Mouse (Mus musculus) stomach, embryonic 16.5 days (tissue): ENCODE measurements around the gene Plod2. TPM values are rescaled to one million over a fixed set of nuclear protein-coding genes. Genes with fewer than 3 reads are reported as not detected.

Experiments
- ATAC-seq: fragments of 200-750 bp; cut with Nextera tagmentation; 2 replicates; pipeline ENCODE4 v1.8.0; 2017; ENCODE audit warnings: moderate number of reproducible peaks, moderate TSS enrichment; ENCODE audit not compliant: insufficient read depth, low FRiP score
- H3K27ac ChIP-seq: fragments of 300-500 bp; sonication (generic); 2 replicates; pipeline ENCODE4 v1.5.1; 2014; ENCODE audit warnings: low read length
- H3K27me3 ChIP-seq: fragments of 300-500 bp; sonication (generic); 2 replicates; pipeline ENCODE4 v1.6.1; 2014; ENCODE audit warnings: low read length, control low read depth, mixed read lengths; ENCODE audit not compliant: control insufficient read depth, insufficient read depth
- H3K36me3 ChIP-seq: fragments of 300-500 bp; sonication (generic); 2 replicates; pipeline ENCODE4 v1.6.1; 2014; ENCODE audit warnings: low read length; ENCODE audit not compliant: control insufficient read depth, insufficient read depth
- H3K4me1 ChIP-seq: fragments of 300-500 bp; sonication (generic); 2 replicates; pipeline ENCODE4 v1.6.1; 2014; ENCODE audit warnings: low read length, control low read depth, mixed read lengths; ENCODE audit not compliant: control insufficient read depth, insufficient read depth
- H3K4me2 ChIP-seq: fragments of 300-500 bp; sonication (generic); 2 replicates; pipeline ENCODE4 v1.6.1; 2014; ENCODE audit warnings: low read depth, low read length, mixed read lengths
- H3K4me3 ChIP-seq: fragments of 300-500 bp; sonication (generic); replicated peaks from 2 replicates; pipeline ENCODE4 v1.5.1; 2014; ENCODE audit warnings: mild to moderate bottlenecking, low read length
- H3K9ac ChIP-seq: fragments of 300-500 bp; sonication (generic); 2 replicates; pipeline ENCODE4 v1.6.1; 2014; ENCODE audit warnings: low read length
- H3K9me3 ChIP-seq: fragments of 300-500 bp; sonication (generic); replicated peaks from 2 replicates; pipeline ENCODE4 v1.6.1; 2016; ENCODE audit warnings: low read length, control low read depth; ENCODE audit not compliant: control insufficient read depth
- WGBS: fragments of 180-500 bp; shearing (Covaris S2); extraction: QIAGEN DNeasy Blood & Tissue Kit; methylation state at CpG from one replicate; pipeline ENCODE4 v1.1.7; 2014; 5-methylcytosine and 5-hydroxymethylcytosine counted together
- polyA plus RNA-seq: library from polyadenylated mRNA; unstranded; fragments of >200 nt; fragmentation: Nextera tagmentation; extraction: Ambion mirVana; gene quantifications from 2 replicates; pipeline ENCODE4 v1.2.1, GENCODE M21; 2015

The Plod2 gene
- polyA plus RNA-seq, 1 experiment from 2014 or later = 43.2 TPM

GRCm38 (mm10) chr9:92588226-92588625, 46.2 kb downstream of the Plod2 start:
- 90% methylated on average over 1 of the region's 1 CpGs for WGBS
- H3K9ac ChIP-seq = no peak overlapping the region
- H3K36me3 ChIP-seq = peaks cover 14% of the 10 kb centered on the region; the same call in 1 of the 2 replicates
- no peak overlapping the region for H3K4me2 ChIP-seq
- no peak overlapping the region for H3K4me3 ChIP-seq
- no peaks in the 10 kb centered on the region for H3K27me3 ChIP-seq
- no peak for ATAC-seq
- no peaks in the 10 kb centered on the region for H3K9me3 ChIP-seq
- H3K4me1 ChIP-seq = no peaks in the 10 kb centered on the region
- H3K27ac ChIP-seq = no peak overlapping the region

- peaks cover 16% of the 10 kb centered on the region; the same call in 1 of the 2 replicates for H3K36me3 ChIP-seq
- 91% methylated on average over 5 of the region's 5 CpGs for WGBS
- ATAC-seq = no peak
- no peaks in the 10 kb centered on the region for H3K9me3 ChIP-seq
- no peak overlapping the region for H3K4me2 ChIP-seq
- H3K4me3 ChIP-seq = no peak overlapping the region
- no peak overlapping the region for H3K27ac ChIP-seq
- no peak overlapping the region for H3K9ac ChIP-seq
- H3K27me3 ChIP-seq = no peaks in the 10 kb centered on the region
- H3K4me1 ChIP-seq = no peaks in the 10 kb centered on the region
Measured at GRCm38 (mm10) chr9:92589021-92589420, 47.0 kb downstream of the Plod2 start.

- no peak for ATAC-seq
- Histone ChIP-seq H3K27me3 (no peaks in the 10 kb centered on the region), H3K4me3 (no peak overlapping the region), H3K9ac (no peak overlapping the region), H3K27ac (no peak overlapping the region), H3K4me1 (no peaks in the 10 kb centered on the region), H3K9me3 (no peaks in the 10 kb centered on the region), H3K36me3 (peaks cover 19% of the 10 kb centered on the region), H3K4me2 (no peak overlapping the region)
- WGBS = 75% methylated on average over 5 of the region's 5 CpGs
Measured at GRCm38 (mm10) chr9:92591482-92591881, 49.5 kb downstream of the Plod2 start.

GRCm38 (mm10) chr9:92592757-92593156, 50.7 kb downstream of the Plod2 start:
- Histone ChIP-seq H3K4me1 (no peaks in the 10 kb centered on the region; the same call in 1 of the 2 replicates), H3K27me3 (no peaks in the 10 kb centered on the region), H3K27ac (no peak overlapping the region), H3K36me3 (peaks cover 19% of the 10 kb centered on the region), H3K4me3 (no peak overlapping the region), H3K4me2 (no peak overlapping the region), H3K9ac (no peak overlapping the region), H3K9me3 (no peaks in the 10 kb centered on the region)
- 86% methylated on average over 8 of the region's 8 CpGs for WGBS
- no peak for ATAC-seq

GRCm38 (mm10) chr9:92594491-92594890, 52.5 kb downstream of the Plod2 start:
- WGBS = 42% methylated on average over 6 of the region's 6 CpGs
- no peak for ATAC-seq
- H3K4me1 ChIP-seq = no peaks in the 10 kb centered on the region; the same call in 1 of the 2 replicates

GRCm38 (mm10) chr9:92595296-92595695, 53.3 kb downstream of the Plod2 start:
- no peak for ATAC-seq
- WGBS = 69% methylated on average over 4 of the region's 4 CpGs
- peaks cover 12% of the 10 kb centered on the region; the same call in 1 of the 2 replicates for H3K36me3 ChIP-seq
- no peaks in the 10 kb centered on the region for H3K27me3 ChIP-seq
- H3K27ac ChIP-seq = no peak overlapping the region
- H3K4me2 ChIP-seq = no peak overlapping the region
- no peaks in the 10 kb centered on the region for H3K9me3 ChIP-seq
- H3K4me1 ChIP-seq = no peaks in the 10 kb centered on the region; the same call in 1 of the 2 replicates
- no peak overlapping the region for H3K4me3 ChIP-seq
- no peak overlapping the region for H3K9ac ChIP-seq

More at GRCm38 (mm10) chr9:92594491-92594890, 52.5 kb downstream of the Plod2 start:
- H3K9ac ChIP-seq = no peak overlapping the region
- H3K27me3 ChIP-seq = no peaks in the 10 kb centered on the region
- no peak overlapping the region for H3K4me2 ChIP-seq
- H3K27ac ChIP-seq = no peak overlapping the region
- H3K36me3 ChIP-seq = peaks cover 12% of the 10 kb centered on the region; the same call in 1 of the 2 replicates
- no peak overlapping the region for H3K4me3 ChIP-seq
- H3K9me3 ChIP-seq = no peaks in the 10 kb centered on the region

- ATAC-seq = no peak
- no peak overlapping the region for H3K9ac ChIP-seq
- 95% methylated on average over 9 of the region's 9 CpGs for WGBS
Measured at GRCm38 (mm10) chr9:92596916-92597547, 55.0 kb downstream of the Plod2 start.

GRCm38 (mm10) chr9:92597776-92598175, 55.8 kb downstream of the Plod2 start:
- Histone ChIP-seq H3K4me3 (no peak overlapping the region), H3K9me3 (no peaks in the 10 kb centered on the region), H3K9ac (no peak overlapping the region), H3K36me3 (peaks cover 10% of the 10 kb centered on the region; the same call in 1 of the 2 replicates), H3K27ac (peak overlapping the region; percentile 53; the same call in 1 of the 2 replicates), H3K27me3 (no peaks in the 10 kb centered on the region), H3K4me2 (no peak overlapping the region), H3K4me1 (no peaks in the 10 kb centered on the region; the same call in 1 of the 2 replicates)
- ATAC-seq = no peak
- WGBS = 37% methylated on average over 11 of the region's 11 CpGs

More at GRCm38 (mm10) chr9:92596916-92597547, 55.0 kb downstream of the Plod2 start:
- H3K4me1 ChIP-seq = no peaks in the 10 kb centered on the region; the same call in 1 of the 2 replicates
- no peaks in the 10 kb centered on the region for H3K27me3 ChIP-seq
- H3K4me2 ChIP-seq = no peak overlapping the region
- H3K9me3 ChIP-seq = no peaks in the 10 kb centered on the region
- no peak overlapping the region for H3K4me3 ChIP-seq
- no peak overlapping the region for H3K27ac ChIP-seq
- H3K36me3 ChIP-seq = peaks cover 12% of the 10 kb centered on the region; the same call in 1 of the 2 replicates

GRCm38 (mm10) chr9:92599940-92600538, 58.0 kb downstream of the Plod2 start:
- H3K4me1 ChIP-seq = no peaks in the 10 kb centered on the region; the same call in 1 of the 2 replicates
- ATAC-seq = no peak
- H3K9me3 ChIP-seq = no peaks in the 10 kb centered on the region
- H3K27ac ChIP-seq = no peak overlapping the region
- H3K4me3 ChIP-seq = no peak overlapping the region
- H3K27me3 ChIP-seq = no peaks in the 10 kb centered on the region
- no peak overlapping the region for H3K9ac ChIP-seq
- peaks cover 6% of the 10 kb centered on the region; the same call in 1 of the 2 replicates for H3K36me3 ChIP-seq
- 65% methylated on average over 15 of the region's 15 CpGs for WGBS
- H3K4me2 ChIP-seq = no peak overlapping the region
